Mouse (Mus musculus) testis, adult 2 months (tissue): ENCODE measurements around the gene Fuz. TPM values are rescaled to one million over a fixed set of nuclear protein-coding genes. Genes with fewer than 3 reads are reported as not detected.

ENCODE experiments used
- H3K27ac ChIP-seq: fragments of 200-500 bp; 2 replicates; pipeline ENCODE4 v1.5.1; 2012; ENCODE audit warnings: low read depth, low read length; ENCODE audit not compliant: control insufficient read depth, insufficient read depth
- H3K27me3 ChIP-seq: fragments of 200-500 bp; 2 replicates; pipeline ENCODE4 v1.6.1; 2012; ENCODE audit warnings: mild to moderate bottlenecking, low read length, moderate library complexity; ENCODE audit not compliant: control insufficient read depth, insufficient read depth
- H3K36me3 ChIP-seq: fragments of 200-500 bp; 2 replicates; pipeline ENCODE4 v1.6.1; 2012; ENCODE audit warnings: mild to moderate bottlenecking, low read length; ENCODE audit not compliant: control insufficient read depth, insufficient read depth
- H3K4me1 ChIP-seq: fragments of 200-500 bp; 2 replicates; pipeline ENCODE4 v1.6.1; 2012; ENCODE audit warnings: low read length; ENCODE audit not compliant: control insufficient read depth, insufficient read depth
- H3K4me3 ChIP-seq: fragments of 200-500 bp; 2 replicates; pipeline ENCODE4 v1.5.1; 2012; ENCODE audit warnings: low read depth, mild to moderate bottlenecking, low read length, moderate library complexity, mixed read lengths; ENCODE audit not compliant: control insufficient read depth
- CTCF ChIP-seq: fragments of 200-500 bp; IDR thresholded peaks from 2 replicates; pipeline ENCODE4 v1.5.1; 2012; ENCODE audit warnings: low read depth, mild to moderate bottlenecking, inconsistent platforms, low read length, moderate library complexity; ENCODE audit not compliant: control insufficient read depth, insufficient read depth, insufficient replicate concordance
- POLR2A ChIP-seq: fragments of 200-500 bp; IDR thresholded peaks from 2 replicates; pipeline ENCODE4 v1.6.1; 2012; ENCODE audit warnings: low read depth, mild to moderate bottlenecking, inconsistent platforms, low read length, moderate library complexity; ENCODE audit not compliant: control insufficient read depth
- polyA plus RNA-seq: library from polyadenylated mRNA; depleted of rRNA; stranded (reverse); fragments of >200 nt; gene quantifications from 2 replicates; pipeline ENCODE4 v1.2.3, GENCODE M21; 2012; rRNA removed

Fuz gene
- polyA plus RNA-seq, 1 experiment, result 40.0 TPM

GRCm38 (mm10) chr7:44949922-44950321 lies 54.0 kb downstream of the Fuz start:
- no peak overlapping the region for H3K27ac ChIP-seq
- no peak overlapping the region for H3K4me3 ChIP-seq
- no peaks in the 10 kb centered on the region for H3K36me3 ChIP-seq
- peaks cover 11% of the 10 kb centered on the region for H3K4me1 ChIP-seq
- no peaks in the 10 kb centered on the region for H3K27me3 ChIP-seq
- no peak for TF ChIP-seq CTCF
- TF ChIP-seq POLR2A, result no peak

DNA sequence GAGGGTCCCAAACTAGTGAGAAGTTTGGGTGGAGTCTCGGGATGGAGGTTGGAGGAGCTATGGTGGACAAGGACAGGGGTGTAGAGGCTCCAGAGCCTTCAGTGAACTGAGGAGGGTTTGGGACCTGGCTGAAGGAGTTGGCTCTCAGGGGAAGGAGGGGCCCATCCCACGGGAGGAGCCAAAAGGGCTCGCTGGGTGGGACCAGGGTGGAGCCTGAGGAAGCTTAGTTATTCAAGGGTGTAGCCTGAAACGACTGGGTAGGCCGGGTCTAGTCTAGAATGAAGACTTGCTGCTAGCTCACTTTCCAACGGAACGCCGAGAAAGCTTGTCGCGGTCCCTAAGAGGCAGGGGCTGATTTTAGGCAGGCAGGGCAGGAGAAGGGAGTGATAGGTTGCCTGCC lies 56.1 kb downstream of the Fuz start:
- Histone ChIP-seq H3K27ac (peak overlapping the region; percentile 41), H3K4me3 (peak overlapping the region; percentile 75)

More for the DNA sequence above, 56.1 kb downstream of the Fuz start:
- Histone ChIP-seq H3K27me3 (no peaks in the 10 kb centered on the region), H3K4me1 (peaks cover 11% of the 10 kb centered on the region), H3K36me3 (no peaks in the 10 kb centered on the region)
- peak; percentile 56 for TF ChIP-seq POLR2A
- TF ChIP-seq CTCF, result no peak

Other genes starting within 250 kb of the Fuz start
- 1.2 and 2.6 TPM in 2 replicates for gene Myh14, start 225.2 kb upstream of the Fuz start, polyA plus RNA-seq
- 171 and 196 TPM in 2 replicates for gene Izumo2, start 187.3 kb upstream of the Fuz start, polyA plus RNA-seq
- 131 and 149 TPM in 2 replicates for gene Vrk3, start 147.7 kb upstream of the Fuz start, polyA plus RNA-seq
- 1.6 and 1.9 TPM in 2 replicates for gene Zfp473, start 145.0 kb upstream of the Fuz start, polyA plus RNA-seq
- gene Nup62, start 80.0 kb upstream of the Fuz start, polyA plus RNA-seq, result 181 and 183 TPM in 2 replicates
- 97.2 and 97.6 TPM in 2 replicates for gene Il4i1, start 79.7 kb upstream of the Fuz start, polyA plus RNA-seq
- 21.6 TPM in 2 replicates for gene Atf5, start 79.4 kb upstream of the Fuz start, polyA plus RNA-seq
- gene Akt1s1, start 47.1 kb upstream of the Fuz start, polyA plus RNA-seq, result 31.5 and 35.7 TPM in 2 replicates
- gene Tbc1d17, start 47.0 kb upstream of the Fuz start, polyA plus RNA-seq, result 24.4 and 28.5 TPM in 2 replicates
- 26.5 and 29.4 TPM in 2 replicates for gene Pnkp, start 38.9 kb upstream of the Fuz start, polyA plus RNA-seq
- gene Ptov1, start 26.3 kb upstream of the Fuz start, polyA plus RNA-seq, result 171 and 187 TPM in 2 replicates
- 143 and 206 TPM in 2 replicates for gene Med25, start 3.4 kb upstream of the Fuz start, polyA plus RNA-seq
- gene Ap2a1, start 33.4 kb downstream of the Fuz start, polyA plus RNA-seq, result 323 and 343 TPM in 2 replicates
- gene Tsks, start 47.1 kb downstream of the Fuz start, polyA plus RNA-seq, result 1,042 and 1,092 TPM in 2 replicates
- 137 and 148 TPM in 2 replicates for gene Cpt1c, start 78.8 kb downstream of the Fuz start, polyA plus RNA-seq
- 59.6 and 60.1 TPM in 2 replicates for gene Prmt1, start 90.5 kb downstream of the Fuz start, polyA plus RNA-seq
- gene Irf3, start 101.6 kb downstream of the Fuz start, polyA plus RNA-seq, result 108 and 114 TPM in 2 replicates
- gene Bcl2l12, start 102.6 kb downstream of the Fuz start, polyA plus RNA-seq, result 85.4 and 93.5 TPM in 2 replicates
- 25.1 and 27.4 TPM in 2 replicates for gene Scaf1, start 120.3 kb downstream of the Fuz start, polyA plus RNA-seq
- gene Rras, start 121.9 kb downstream of the Fuz start, polyA plus RNA-seq, result 43.4 and 44.2 TPM in 2 replicates
- 3.4 and 3.5 TPM in 2 replicates for gene Prr12, start 156.8 kb downstream of the Fuz start, polyA plus RNA-seq
- gene Nosip, start 166.3 kb downstream of the Fuz start, polyA plus RNA-seq, result 115 and 123 TPM in 2 replicates
- gene Prrg2, start 166.6 kb downstream of the Fuz start, polyA plus RNA-seq, result 27.3 and 27.9 TPM in 2 replicates
- gene Rcn3, start 196.1 kb downstream of the Fuz start, polyA plus RNA-seq, result 10.4 and 16.3 TPM in 2 replicates
- 5.4 and 5.8 TPM in 2 replicates for gene Fcgrt, start 207.8 kb downstream of the Fuz start, polyA plus RNA-seq
- 169 and 192 TPM in 2 replicates for gene Rps11, start 228.4 kb downstream of the Fuz start, polyA plus RNA-seq
- gene Rpl13a, start 232.7 kb downstream of the Fuz start, polyA plus RNA-seq, result 859 and 869 TPM in 2 replicates
- gene Gm45713, start 240.2 kb downstream of the Fuz start, polyA plus RNA-seq, result 0.06 and 0.41 TPM in 2 replicates
- 3.8 and 3.9 TPM in 2 replicates for gene Flt3l, start 240.4 kb downstream of the Fuz start, polyA plus RNA-seq